In genomic region chr5:98856356-98856755, GRCm38 (mm10) we compare ENCODE assay signal across 15 mouse cellular contexts. TPM values are rescaled to one million over a fixed set of nuclear protein-coding genes. Genes with fewer than 3 reads are reported as not detected.
DNase-seq lines count a peak whose midpoint lies in the region; ATAC-seq lines count a peak whose summit lies in the region.
"Had no signal": no experiment of that assay in that cellular context is flagged by ENCODE, and none has a peak within 500 bp of the region (broad histone marks: within the 10 kb centered on the region; RNA-seq: fewer than 3 reads in every experiment).

No protein-coding gene starts in this region.

- H3K4me1 ChIP-seq in forebrain, embryonic 16.5 days (replicated peaks; ENCODE audit: control insufficient read depth, insufficient read depth, low read length) = peaks cover 10% of the 10 kb centered on the region
- H3K4me1 ChIP-seq in forebrain, embryonic 12.5 days = peaks cover 16% of the 10 kb centered on the region
- H3K4me1 ChIP-seq in lung, embryonic 15.5 days = peaks cover 6% of the 10 kb centered on the region; the same call in 1 of the 2 replicates
- peaks cover 4% of the 10 kb centered on the region; the same call in 1 of the 2 replicates for H3K4me1 ChIP-seq in hindbrain, embryonic 16.5 days (ENCODE audit: control insufficient read depth, insufficient read depth, low read depth, low read length)

- no peak for ATAC-seq in forebrain, embryonic 16.5 days
- ATAC-seq in forebrain, embryonic 12.5 days (ENCODE audit: low FRiP score) = no peak
- ATAC-seq in lung, embryonic 15.5 days (ENCODE audit: borderline replicate concordance, extremely low read depth, low FRiP score, low TSS enrichment) = no peak
- no peak for ATAC-seq in hindbrain, embryonic 16.5 days
- ATAC-seq: Patski had no signal

- WGBS in forebrain, embryonic 16.5 days = 82% methylated on average over 7 of the region's 7 CpGs
- WGBS in forebrain, embryonic 12.5 days = 81% methylated on average over 7 of the region's 7 CpGs
- 21% methylated on average over 7 of the region's 7 CpGs for WGBS in lung, embryonic 15.5 days
- WGBS in hindbrain, embryonic 16.5 days = 68% methylated on average over 7 of the region's 7 CpGs

- no peak overlapping the region for H3K27ac ChIP-seq in forebrain, embryonic 16.5 days (ENCODE audit: low read length)
- H3K27ac ChIP-seq in forebrain, embryonic 12.5 days = no peak overlapping the region
- no peak overlapping the region for H3K27ac ChIP-seq in lung, embryonic 15.5 days
- no peak overlapping the region for H3K27ac ChIP-seq in hindbrain, embryonic 16.5 days (ENCODE audit: low read depth, low read length)

- DNase-seq in lung, postnatal 14 days = no peak
- DNase-seq in retina, embryonic 14.5 days (ENCODE audit: low spot score) = peak; percentile 46
- no peak for DNase-seq in layer of hippocampus, postnatal 36 days
- no peak for DNase-seq in natural killer cell, adult 2 months (ENCODE audit: low spot score in 2 of 2)
- DNase-seq: adrenal gland, postnatal 14 days; cerebellum, adult 18-20 months; heart, adult 18-20 months; kidney, adult 11 months had no signal

- H3K9me3 ChIP-seq in forebrain, embryonic 16.5 days (ENCODE audit: control insufficient read depth, low read length) = no peaks in the 10 kb centered on the region
- no peaks in the 10 kb centered on the region for H3K9me3 ChIP-seq in forebrain, embryonic 12.5 days
- no peaks in the 10 kb centered on the region for H3K9me3 ChIP-seq in lung, embryonic 15.5 days
- H3K9me3 ChIP-seq in hindbrain, embryonic 16.5 days (ENCODE audit: control insufficient read depth, low read length) = no peaks in the 10 kb centered on the region

- H3K4me3 ChIP-seq in forebrain, embryonic 16.5 days (replicated peaks; ENCODE audit: low read length) = peak overlapping the region; percentile 14; the same call in 1 of the 2 replicates
- no peak overlapping the region for H3K4me3 ChIP-seq in forebrain, embryonic 12.5 days (replicated peaks)
- H3K4me3 ChIP-seq in lung, embryonic 15.5 days = peak overlapping the region; percentile 65
- peak overlapping the region; percentile 56 for H3K4me3 ChIP-seq in hindbrain, embryonic 16.5 days (ENCODE audit: low read length)

- H3K4me2 ChIP-seq in forebrain, embryonic 16.5 days (ENCODE audit: low read length) = 0 out of 2 replicates have a peak overlapping the region, but pooled peaks have one; percentile 24
- no peak overlapping the region for H3K4me2 ChIP-seq in forebrain, embryonic 12.5 days
- H3K4me2 ChIP-seq in lung, embryonic 15.5 days = peak overlapping the region; percentile 99
- peak overlapping the region; percentile 25 for H3K4me2 ChIP-seq in hindbrain, embryonic 16.5 days (ENCODE audit: low read length)

- H3K27me3 ChIP-seq in forebrain, embryonic 16.5 days (replicated peaks; ENCODE audit: control insufficient read depth, insufficient read depth, low read length) = peaks cover 2% of the 10 kb centered on the region
- H3K27me3 ChIP-seq in forebrain, embryonic 12.5 days = peaks cover 48% of the 10 kb centered on the region
- H3K27me3 ChIP-seq in lung, embryonic 15.5 days = peaks cover 45% of the 10 kb centered on the region
- H3K27me3 ChIP-seq in hindbrain, embryonic 16.5 days (replicated peaks; ENCODE audit: control insufficient read depth, insufficient read depth, low read length) = peaks cover 7% of the 10 kb centered on the region
- H3K27me3 ChIP-seq: Patski had no signal

- no peak overlapping the region for H3K9ac ChIP-seq in forebrain, embryonic 16.5 days (replicated peaks; ENCODE audit: low read depth, low read length)
- no peak overlapping the region for H3K9ac ChIP-seq in forebrain, embryonic 12.5 days
- peak overlapping the region; percentile 21 for H3K9ac ChIP-seq in lung, embryonic 15.5 days
- no peak overlapping the region for H3K9ac ChIP-seq in hindbrain, embryonic 16.5 days (ENCODE audit: low read depth, low read length)

- no peaks in the 10 kb centered on the region for H3K36me3 ChIP-seq in forebrain, embryonic 16.5 days (ENCODE audit: control insufficient read depth, insufficient read depth)
- H3K36me3 ChIP-seq in forebrain, embryonic 12.5 days (replicated peaks) = no peaks in the 10 kb centered on the region
- H3K36me3 ChIP-seq in lung, embryonic 15.5 days = no peaks in the 10 kb centered on the region
- H3K36me3 ChIP-seq in hindbrain, embryonic 16.5 days (ENCODE audit: control insufficient read depth, insufficient read depth, low read length) = no peaks in the 10 kb centered on the region

RNA-seq across cellular contexts. Expression of gene Bmp3, which starts 2.1 kb away (rescaled TPM):
- 1.8 and 2.1 TPM in 2 replicates for polyA plus RNA-seq in forebrain, embryonic 16.5 days (2015; fragmentation: Nextera tagmentation; extraction: Ambion mirVana)
- 0.86 and 0.96 TPM in 2 replicates for polyA plus RNA-seq in forebrain, embryonic 12.5 days (2016; fragmentation: Nextera tagmentation; extraction: Ambion mirVana)
- polyA plus RNA-seq in lung, embryonic 15.5 days (2015; fragmentation: Nextera tagmentation; extraction: Ambion mirVana) = 6.9 and 7.7 TPM in 2 replicates
- polyA plus RNA-seq in hindbrain, embryonic 16.5 days (2015; fragmentation: Nextera tagmentation; extraction: Ambion mirVana) = 1.9 and 2.7 TPM in 2 replicates
- 1 to 10 TPM; 2.8 to 3.3 TPM for total RNA-seq in layer of hippocampus, postnatal 36 days (2021)
- total RNA-seq: megakaryocyte-erythroid progenitor cell, adult 5-6 weeks had no signal
- polyA plus RNA-seq: C2C12 had no signal
